Mouse (Mus musculus): ENCODE results near the gene Llcfc1. TPM values are rescaled to one million over a fixed set of nuclear protein-coding genes. Genes with fewer than 3 reads are reported as not detected.

The Llcfc1 gene
- polyA plus RNA-seq, 1 experiment from 2014 or later, result 1.6 TPM

- 90% methylated on average over 5 of the region's 5 CpGs for WGBS
Observed at GRCm38 (mm10) chr6:41734719-41735470, 50.7 kb downstream of the Llcfc1 start.

More at GRCm38 (mm10) chr6:41734719-41735470, 50.7 kb downstream of the Llcfc1 start:
- H3K9me3 ChIP-seq (ENCODE audit: control insufficient read depth, low read length), result no peaks in the 10 kb centered on the region
- H3K27me3 ChIP-seq (replicated peaks; ENCODE audit: control insufficient read depth, insufficient read depth, low read length), result no peaks in the 10 kb centered on the region
- no peak overlapping the region for H3K27ac ChIP-seq (ENCODE audit: low read length)
- no peaks in the 10 kb centered on the region for H3K4me1 ChIP-seq (ENCODE audit: control insufficient read depth, insufficient read depth, low read length)
- H3K4me2 ChIP-seq (ENCODE audit: low read depth, low read length), result no peak overlapping the region
- H3K9ac ChIP-seq (ENCODE audit: low read depth, low read length), result no peak overlapping the region
- H3K4me3 ChIP-seq (ENCODE audit: low read length), result no peak overlapping the region
- no peak for ATAC-seq
- no peaks in the 10 kb centered on the region for H3K36me3 ChIP-seq (ENCODE audit: control insufficient read depth, insufficient read depth, low read length)

Other genes starting within 250 kb of the Llcfc1 start
- 63.0 and 104 TPM in 2 replicates for gene Gm10334, start 238.3 kb upstream of the Llcfc1 start, polyA plus RNA-seq (2015; fragmentation: Nextera tagmentation; extraction: Ambion mirVana)
- 314 and 441 TPM in 2 replicates for gene Prss1, start 225.5 kb upstream of the Llcfc1 start, polyA plus RNA-seq (2015; fragmentation: Nextera tagmentation; extraction: Ambion mirVana)
- gene Prss2, start 162.6 kb upstream of the Llcfc1 start, polyA plus RNA-seq (2015; fragmentation: Nextera tagmentation; extraction: Ambion mirVana), result 141 and 217 TPM in 2 replicates
- 6.6 and 7.4 TPM in 2 replicates for gene Ephb6, start 78.9 kb upstream of the Llcfc1 start, polyA plus RNA-seq (2015; fragmentation: Nextera tagmentation; extraction: Ambion mirVana)
- gene Trpv6, start 48.0 kb upstream of the Llcfc1 start, polyA plus RNA-seq (2015; fragmentation: Nextera tagmentation; extraction: Ambion mirVana), result 0.29 and 0.35 TPM in 2 replicates
- 0.11 and 0.13 TPM in 2 replicates for gene Trpv5, start 3.7 kb upstream of the Llcfc1 start, polyA plus RNA-seq (2015; fragmentation: Nextera tagmentation; extraction: Ambion mirVana)
- 3.4 and 5.5 TPM in 2 replicates for gene Kel, start 19.9 kb downstream of the Llcfc1 start, polyA plus RNA-seq (2015; fragmentation: Nextera tagmentation; extraction: Ambion mirVana)
- not detected in 2 replicates for gene Olfr459, start 90.7 kb downstream of the Llcfc1 start, polyA plus RNA-seq (2015; fragmentation: Nextera tagmentation; extraction: Ambion mirVana)
- not detected in 2 replicates for gene Pip, start 163.1 kb downstream of the Llcfc1 start, polyA plus RNA-seq (2015; fragmentation: Nextera tagmentation; extraction: Ambion mirVana)
- gene Sval2, start 168.6 kb downstream of the Llcfc1 start, polyA plus RNA-seq (2015; fragmentation: Nextera tagmentation; extraction: Ambion mirVana), result not detected in 2 replicates

All from intestine, embryonic 16.5 days (tissue).